Mouse (Mus musculus): ENCODE results near the gene Mcee.

- TF ChIP-seq POLR2A (IDR thresholded peaks at IDR 0.05; ENCODE audit: insufficient read length, low read depth) (no peak), MAX (IDR thresholded peaks at IDR 0.05; ENCODE audit: low read depth) (no peak), TCF12 (IDR thresholded peaks at IDR 0.05; ENCODE audit: insufficient read depth, poor library complexity, severe bottlenecking) (no peak), USF1 (IDR thresholded peaks at IDR 0.05; ENCODE audit: low read depth) (no peak), MYOD1 (IDR thresholded peaks at IDR 0.05; ENCODE audit: control insufficient read depth in 1 of 3, insufficient read length in 2 of 3, low read depth in 2 of 3) (no peak), MYOG (IDR thresholded peaks at IDR 0.05; ENCODE audit: control insufficient read depth in 1 of 3, insufficient read depth in 1 of 3, insufficient read length in 2 of 3, low read depth in 2 of 3) (no peak), POLR2AphosphoS2 (IDR thresholded peaks at IDR 0.05; ENCODE audit: insufficient read length, low read depth) (no peak), TCF3 (IDR thresholded peaks at IDR 0.05; ENCODE audit: insufficient read length, low read depth) (no peak), CEBPB (IDR thresholded peaks at IDR 0.05; ENCODE audit: insufficient read depth, poor library complexity, severe bottlenecking) (no peak)
Measured at GRCm38 (mm10) chr7:64356661-64357060, 35.7 kb upstream of the Mcee start.
